Mouse (Mus musculus): ENCODE data around the gene Atp6v1fnb. TPM values are rescaled to one million over a fixed set of nuclear protein-coding genes. Genes with fewer than 3 reads are reported as not detected.

Atp6v1fnb gene
- polyA plus RNA-seq, 1 experiment from 2014 or later, result not detected

GRCm38 (mm10) chr6:29500177-29500576, 28.9 kb downstream of the Atp6v1fnb start:
- Histone ChIP-seq H3K4me2 (replicated peaks) (no peak overlapping the region), H3K9me3 (replicated peaks) (no peaks in the 10 kb centered on the region), H3K9ac (no peak overlapping the region), H3K36me3 (0 out of 2 replicates have a peak, but pooled peaks cover 15% of the 10 kb centered on the region), H3K27me3 (peaks cover 7% of the 10 kb centered on the region), H3K4me1 (no peaks in the 10 kb centered on the region), H3K27ac (replicated peaks) (no peak overlapping the region), H3K4me3 (replicated peaks) (no peak overlapping the region)
- WGBS, result 94% methylated on average over 7 of the region's 7 CpGs
- no peak for ATAC-seq (ENCODE audit: insufficient number of reproducible peaks, low FRiP score, low TSS enrichment, low read depth)

GRCm38 (mm10) chr6:29500810-29501209, 29.6 kb downstream of the Atp6v1fnb start:
- Histone ChIP-seq H3K4me2 (replicated peaks) (no peak overlapping the region), H3K4me1 (peaks cover 4% of the 10 kb centered on the region; the same call in 1 of the 2 replicates), H3K27ac (replicated peaks) (no peak overlapping the region), H3K9me3 (replicated peaks) (no peaks in the 10 kb centered on the region), H3K36me3 (0 out of 2 replicates have a peak, but pooled peaks cover 15% of the 10 kb centered on the region), H3K27me3 (peaks cover 10% of the 10 kb centered on the region), H3K4me3 (replicated peaks) (no peak overlapping the region), H3K9ac (no peak overlapping the region)
- ATAC-seq (ENCODE audit: insufficient number of reproducible peaks, low FRiP score, low TSS enrichment, low read depth), result no peak
- 89% methylated on average over 6 of the region's 6 CpGs for WGBS

- Histone ChIP-seq H3K4me2 (replicated peaks) (no peak overlapping the region), H3K4me3 (replicated peaks) (no peak overlapping the region), H3K36me3 (0 out of 2 replicates have a peak, but pooled peaks cover 15% of the 10 kb centered on the region), H3K27ac (replicated peaks) (no peak overlapping the region), H3K9ac (no peak overlapping the region), H3K27me3 (peaks cover 7% of the 10 kb centered on the region), H3K9me3 (replicated peaks) (no peaks in the 10 kb centered on the region), H3K4me1 (peaks cover 10% of the 10 kb centered on the region)
- 92% methylated on average over 1 of the region's 1 CpGs for WGBS
- no peak for ATAC-seq (ENCODE audit: insufficient number of reproducible peaks, low FRiP score, low TSS enrichment, low read depth)
Measured at GRCm38 (mm10) chr6:29501599-29501998, 30.4 kb downstream of the Atp6v1fnb start.

GRCm38 (mm10) chr6:29505493-29505892, 34.3 kb downstream of the Atp6v1fnb start:
- peaks cover 3% of the 10 kb centered on the region; the same call in 1 of the 2 replicates for H3K27me3 ChIP-seq
- no peak overlapping the region for H3K27ac ChIP-seq (replicated peaks)
- H3K36me3 ChIP-seq, result 0 out of 2 replicates have a peak, but pooled peaks cover 9% of the 10 kb centered on the region
- 92% methylated on average over 5 of the region's 5 CpGs for WGBS
- H3K9me3 ChIP-seq (replicated peaks), result no peaks in the 10 kb centered on the region
- H3K4me3 ChIP-seq (replicated peaks), result no peak overlapping the region
- no peak overlapping the region for H3K9ac ChIP-seq
- H3K4me2 ChIP-seq (replicated peaks), result no peak overlapping the region
- peaks cover 31% of the 10 kb centered on the region for H3K4me1 ChIP-seq
- no peak for ATAC-seq (ENCODE audit: insufficient number of reproducible peaks, low FRiP score, low TSS enrichment, low read depth)

GRCm38 (mm10) chr6:29506834-29507233, 35.6 kb downstream of the Atp6v1fnb start:
- WGBS, result 17% methylated on average over 8 of the region's 8 CpGs
- Histone ChIP-seq H3K9me3 (replicated peaks) (no peaks in the 10 kb centered on the region), H3K9ac (0 out of 2 replicates have a peak overlapping the region, but pooled peaks have one; percentile 28), H3K27ac (replicated peaks) (no peak overlapping the region), H3K27me3 (peaks cover 3% of the 10 kb centered on the region; the same call in 1 of the 2 replicates), H3K36me3 (0 out of 2 replicates have a peak, but pooled peaks cover 5% of the 10 kb centered on the region), H3K4me1 (peaks cover 31% of the 10 kb centered on the region), H3K4me3 (replicated peaks) (peak overlapping the region; percentile 61), H3K4me2 (replicated peaks) (peak overlapping the region; percentile 72)
- no peak for ATAC-seq (ENCODE audit: insufficient number of reproducible peaks, low FRiP score, low TSS enrichment, low read depth)

GRCm38 (mm10) chr6:29507447-29508309, 36.4 kb downstream of the Atp6v1fnb start, which contains the start of gene Kcp:
Kcp (minus strand) TSS chr6:29507952.
- Histone ChIP-seq H3K27ac (replicated peaks) (no peak within 1 kb of the TSS; the same call in 1 of the 2 replicates), H3K9me3 (replicated peaks) (no peaks in the 10 kb centered on the region), H3K4me2 (replicated peaks) (peak within 1 kb of the TSS; percentile 72), H3K4me1 (peaks cover 32% of the 10 kb centered on the region), H3K36me3 (no peaks in the 10 kb centered on the region), H3K4me3 (replicated peaks) (peak within 1 kb of the TSS; percentile 61), H3K27me3 (peaks cover 3% of the 10 kb centered on the region; the same call in 1 of the 2 replicates), H3K9ac (peak within 1 kb of the TSS; percentile 28; the same call in 1 of the 2 replicates)
- peak; percentile 40; the same call in 1 of the 2 replicates for ATAC-seq (ENCODE audit: insufficient number of reproducible peaks, low FRiP score, low TSS enrichment, low read depth)
- WGBS, result under 1% methylated on average over 44 of the region's 47 CpGs

GRCm38 (mm10) chr6:29509086-29509485, 37.8 kb downstream of the Atp6v1fnb start:
- Histone ChIP-seq H3K36me3 (no peaks in the 10 kb centered on the region), H3K9me3 (replicated peaks) (no peaks in the 10 kb centered on the region), H3K9ac (no peak overlapping the region), H3K4me3 (replicated peaks) (no peak overlapping the region), H3K4me1 (peaks cover 40% of the 10 kb centered on the region), H3K27me3 (peaks cover 3% of the 10 kb centered on the region; the same call in 1 of the 2 replicates), H3K4me2 (replicated peaks) (no peak overlapping the region), H3K27ac (replicated peaks) (no peak overlapping the region)
- no peak for ATAC-seq (ENCODE audit: insufficient number of reproducible peaks, low FRiP score, low TSS enrichment, low read depth)
- WGBS, result 26% methylated on average over 2 of the region's 2 CpGs

- Histone ChIP-seq H3K27ac (replicated peaks) (peak overlapping the region; percentile 5; the same call in 1 of the 2 replicates), H3K4me1 (peaks cover 26% of the 10 kb centered on the region), H3K9ac (no peak overlapping the region), H3K4me2 (replicated peaks) (peak overlapping the region; percentile 43), H3K36me3 (no peaks in the 10 kb centered on the region), H3K9me3 (replicated peaks) (no peaks in the 10 kb centered on the region), H3K27me3 (no peaks in the 10 kb centered on the region), H3K4me3 (replicated peaks) (no peak overlapping the region)
- WGBS, result under 1% methylated on average over 11 of the region's 11 CpGs
- ATAC-seq (ENCODE audit: insufficient number of reproducible peaks, low FRiP score, low TSS enrichment, low read depth), result no peak
Measured at GRCm38 (mm10) chr6:29513284-29513683, 42.0 kb downstream of the Atp6v1fnb start.

GRCm38 (mm10) chr6:29517139-29517538, 45.9 kb downstream of the Atp6v1fnb start:
- no peaks in the 10 kb centered on the region for H3K36me3 ChIP-seq
- no peak overlapping the region for H3K4me2 ChIP-seq (replicated peaks)
- 8% methylated on average over 5 of the region's 5 CpGs for WGBS
- no peak overlapping the region for H3K27ac ChIP-seq (replicated peaks)
- no peaks in the 10 kb centered on the region for H3K27me3 ChIP-seq
- H3K4me1 ChIP-seq, result peaks cover 14% of the 10 kb centered on the region
- H3K9me3 ChIP-seq (replicated peaks), result no peaks in the 10 kb centered on the region
- peak; percentile 26 for ATAC-seq (ENCODE audit: insufficient number of reproducible peaks, low FRiP score, low TSS enrichment, low read depth)
- no peak overlapping the region for H3K4me3 ChIP-seq (replicated peaks)
- no peak overlapping the region for H3K9ac ChIP-seq

- Histone ChIP-seq H3K9ac (no peak overlapping the region), H3K9me3 (replicated peaks) (no peaks in the 10 kb centered on the region), H3K4me1 (peaks cover 16% of the 10 kb centered on the region), H3K36me3 (no peaks in the 10 kb centered on the region), H3K27ac (replicated peaks) (no peak overlapping the region), H3K4me3 (replicated peaks) (no peak overlapping the region), H3K27me3 (peaks cover 17% of the 10 kb centered on the region), H3K4me2 (replicated peaks) (no peak overlapping the region)
- no peak for ATAC-seq (ENCODE audit: insufficient number of reproducible peaks, low FRiP score, low TSS enrichment, low read depth)
- WGBS, result 66% methylated on average over 6 of the region's 6 CpGs
Measured at GRCm38 (mm10) chr6:29522626-29523300, 51.5 kb downstream of the Atp6v1fnb start.

Measured in embryonic facial prominence, embryonic 15.5 days (tissue).